Mouse (Mus musculus) layer of hippocampus, postnatal 14 days (tissue): ENCODE measurements around the gene Gm35315. TPM values are rescaled to one million over a fixed set of nuclear protein-coding genes. Genes with fewer than 3 reads are reported as not detected.
"Not testable (repeated sequence)": the region's sequence is repeated elsewhere in the genome, so short reads cannot be mapped to it uniquely, and the experiment has no call there.

Source experiments
- DNase-seq, 2 experiments: peaks; one replicate each; pipeline ENCODE4 v3.0.0; 2021 to 2022; ENCODE audit warnings: low spot score in 2 of 2, mixed read lengths in 1 of 2
- total RNA-seq, 2 experiments: library from RNA; stranded (reverse); gene quantifications; 2 replicates each; pipeline ENCODE4 v1.2.3; 2021

Gm35315 gene
- total RNA-seq, 2 experiments from 2014 or later: 0.48 to 0.62 TPM

- no peak for DNase-seq
Measured at GRCm38 (mm10) chr5:110102429-110102828, 8.2 kb upstream of the Gm35315 start.

GRCm38 (mm10) chr5:110101716-110102347, 7.6 kb upstream of the Gm35315 start:
- DNase-seq: peak; percentile 41 to 52

- peak; percentile 17 to 39 for DNase-seq
Measured at GRCm38 (mm10) chr5:110100921-110101631, 6.9 kb upstream of the Gm35315 start.

- DNase-seq: no peak
Measured at GRCm38 (mm10) chr5:110099656-110100580, 5.7 kb upstream of the Gm35315 start, which contains the start of gene Plcxd1. Gene Plcxd1 (plus strand): TSS chr5:110099969.

GRCm38 (mm10) chr5:110098991-110099477, 4.8 kb upstream of the Gm35315 start:
- DNase-seq: no peak

- DNase-seq: no peak
Measured at GRCm38 (mm10) chr5:110094847-110095213, 610 bp upstream of the Gm35315 start.

GRCm38 (mm10) chr5:110091546-110091945, 2.7 kb downstream of the Gm35315 start:
- DNase-seq: no peak

- no peak for DNase-seq
Measured at GRCm38 (mm10) chr5:110086161-110086866, 7.9 kb downstream of the Gm35315 start.

- DNase-seq: no peak
Measured at GRCm38 (mm10) chr5:110082961-110083360, 11.3 kb downstream of the Gm35315 start.

GRCm38 (mm10) chr5:110072413-110072812, 21.8 kb downstream of the Gm35315 start, which contains the start of gene Gm17655:
Gene Gm17655 (minus strand): TSS chr5:110072513.
- not testable (repeated sequence) for DNase-seq

- peak; percentile 83 to 89 for DNase-seq
Measured at GRCm38 (mm10) chr5:110057637-110058408, 36.4 kb downstream of the Gm35315 start.

Other genes starting within 250 kb of the Gm35315 start
- 10 to 100 TPM; 38.3 to 39.0 TPM for gene Gm15446, start 171.0 kb downstream of the Gm35315 start, total RNA-seq
- gene Zfp932, start 97.9 kb downstream of the Gm35315 start, total RNA-seq: 10 to 100 TPM; 49.6 to 57.0 TPM
- 1 to 10 TPM; 6.3 to 7.8 TPM for gene Gm17655, start 21.9 kb downstream of the Gm35315 start, total RNA-seq
- 1 to 10 TPM; 2.8 to 3.7 TPM for gene Plcxd1, start 5.5 kb upstream of the Gm35315 start, total RNA-seq
- gene Gtpbp6, start 13.8 kb upstream of the Gm35315 start, total RNA-seq: 10 to 100 TPM; 76.3 to 84.0 TPM
- 10 to 100 TPM; 15.5 to 16.5 TPM for gene Zfp605, start 15.7 kb upstream of the Gm35315 start, total RNA-seq
- gene Chfr, start 41.4 kb upstream of the Gm35315 start, total RNA-seq: 10 to 100 TPM; 66.3 to 67.1 TPM
- gene Golga3, start 82.3 kb upstream of the Gm35315 start, total RNA-seq: 10 to 100 TPM; 44.1 to 46.2 TPM
- 10 to 100 TPM; 33.2 to 33.9 TPM for gene Ankle2, start 136.6 kb upstream of the Gm35315 start, total RNA-seq
- gene Pgam5, start 175.5 kb upstream of the Gm35315 start, total RNA-seq: 10 to 100 TPM; 64.7 to 68.3 TPM
- gene Pxmp2, start 191.8 kb upstream of the Gm35315 start, total RNA-seq: 10 to 100 TPM; 11.2 to 12.0 TPM
- gene Pole, start 191.9 kb upstream of the Gm35315 start, total RNA-seq: 1 to 10 TPM; 3.4 to 3.9 TPM
- gene P2rx2, start 248.8 kb upstream of the Gm35315 start, total RNA-seq: under 1 TPM; 0.46 to 0.79 TPM